Mouse (Mus musculus) limb, embryonic 15.5 days (tissue): ENCODE data around the gene Zdhhc14. TPM values are rescaled to one million over a fixed set of nuclear protein-coding genes. Genes with fewer than 3 reads are reported as not detected.

Experiments
- ATAC-seq: fragments of 200-750 bp; cut with Nextera tagmentation; 2 replicates; pipeline ENCODE4 v1.8.0; 2017; ENCODE audit warnings: low read depth, moderate TSS enrichment; ENCODE audit not compliant: insufficient number of reproducible peaks, low FRiP score, low TSS enrichment
- H3K27ac ChIP-seq: fragments of 300-500 bp; sonication (generic); 2 replicates; pipeline ENCODE4 v1.5.1; 2015; ENCODE audit warnings: moderate library complexity, mild to moderate bottlenecking, inconsistent platforms
- H3K27me3 ChIP-seq: fragments of 300-500 bp; sonication (generic); 2 replicates; pipeline ENCODE4 v1.6.1; 2015; ENCODE audit warnings: inconsistent platforms
- H3K36me3 ChIP-seq: fragments of 300-500 bp; sonication (generic); 2 replicates; pipeline ENCODE4 v1.6.1; 2015; ENCODE audit warnings: inconsistent platforms
- H3K4me1 ChIP-seq: fragments of 300-500 bp; sonication (generic); 2 replicates; pipeline ENCODE4 v1.6.1; 2015; ENCODE audit warnings: inconsistent platforms
- H3K4me2 ChIP-seq: fragments of 300-500 bp; sonication (generic); 2 replicates; pipeline ENCODE4 v1.6.1; 2015; ENCODE audit warnings: mild to moderate bottlenecking, inconsistent platforms
- H3K4me3 ChIP-seq: fragments of 300-500 bp; sonication (generic); 2 replicates; pipeline ENCODE4 v1.5.1; 2015; ENCODE audit warnings: mild to moderate bottlenecking, inconsistent platforms
- H3K9ac ChIP-seq: fragments of 300-500 bp; sonication (generic); 2 replicates; pipeline ENCODE4 v1.6.1; 2015; ENCODE audit warnings: inconsistent platforms
- H3K9me3 ChIP-seq: fragments of 300-500 bp; sonication (generic); 2 replicates; pipeline ENCODE4 v1.6.1; 2016; ENCODE audit warnings: inconsistent platforms
- WGBS: fragments of 180-500 bp; shearing (Covaris S2); methylation state at CpG from one replicate; pipeline ENCODE4 v1.1.7; 2015; 5-methylcytosine and 5-hydroxymethylcytosine counted together
- polyA plus RNA-seq: library from polyadenylated mRNA; unstranded; fragments of >200 nt; fragmentation: Nextera tagmentation; extraction: Ambion mirVana; gene quantifications from 2 replicates; pipeline ENCODE4 v1.2.1, GENCODE M21; 2015

The Zdhhc14 gene
- polyA plus RNA-seq, 1 experiment from 2014 or later, result 5.1 TPM

- H3K27ac ChIP-seq, result no peak overlapping the region
- H3K9me3 ChIP-seq, result no peaks in the 10 kb centered on the region
- H3K36me3 ChIP-seq, result no peaks in the 10 kb centered on the region
- no peaks in the 10 kb centered on the region for H3K27me3 ChIP-seq
- H3K9ac ChIP-seq, result no peak overlapping the region
- 86% methylated on average over 2 of the region's 2 CpGs for WGBS
- ATAC-seq, result no peak
- H3K4me3 ChIP-seq, result no peak overlapping the region
- H3K4me1 ChIP-seq, result peaks cover 33% of the 10 kb centered on the region
- no peak overlapping the region for H3K4me2 ChIP-seq
Observed at GRCm38 (mm10) chr17:5800254-5800653, 307.9 kb downstream of the Zdhhc14 start.

- 77% methylated on average over 7 of the region's 7 CpGs for WGBS
- H3K4me3 ChIP-seq, result no peak overlapping the region
- no peak overlapping the region for H3K4me2 ChIP-seq
- H3K36me3 ChIP-seq, result no peaks in the 10 kb centered on the region
- no peaks in the 10 kb centered on the region for H3K9me3 ChIP-seq
- H3K4me1 ChIP-seq, result peaks cover 34% of the 10 kb centered on the region
- H3K27ac ChIP-seq, result no peak overlapping the region
- H3K9ac ChIP-seq, result no peak overlapping the region
- H3K27me3 ChIP-seq, result no peaks in the 10 kb centered on the region
- ATAC-seq, result no peak
Observed at GRCm38 (mm10) chr17:5800824-5801560, 308.6 kb downstream of the Zdhhc14 start.

GRCm38 (mm10) chr17:5801761-5802655 lies 309.7 kb downstream of the Zdhhc14 start:
- no peaks in the 10 kb centered on the region for H3K36me3 ChIP-seq
- no peak overlapping the region for H3K4me2 ChIP-seq
- 74% methylated on average over 17 of the region's 17 CpGs for whole genome bisulfite sequencing
- H3K4me1 ChIP-seq, result peaks cover 36% of the 10 kb centered on the region
- H3K27me3 ChIP-seq, result no peaks in the 10 kb centered on the region
- no peak overlapping the region for H3K27ac ChIP-seq
- ATAC-seq, result no peak
- H3K9ac ChIP-seq, result no peak overlapping the region
- H3K9me3 ChIP-seq, result no peaks in the 10 kb centered on the region
- no peak overlapping the region for H3K4me3 ChIP-seq

GRCm38 (mm10) chr17:5802656-5802955 lies 310.2 kb downstream of the Zdhhc14 start:
- Histone ChIP-seq H3K27me3 (no peaks in the 10 kb centered on the region), H3K4me1 (peaks cover 34% of the 10 kb centered on the region), H3K9ac (no peak overlapping the region), H3K4me2 (no peak overlapping the region), H3K9me3 (no peaks in the 10 kb centered on the region), H3K27ac (no peak overlapping the region), H3K36me3 (no peaks in the 10 kb centered on the region), H3K4me3 (no peak overlapping the region)
- no peak for ATAC-seq
- 90% methylated on average over 5 of the region's 5 CpGs for WGBS

Other genes with a start within 250 kb of the Zdhhc14 start
- gene Ldhal6b, start 73.8 kb upstream of the Zdhhc14 start, polyA plus RNA-seq, result 0.12 TPM in 1 of 2 replicates, not detected in the other
- 94.6 and 116 TPM in 2 replicates for gene Tmem242, start 52.3 kb upstream of the Zdhhc14 start, polyA plus RNA-seq